Mouse (Mus musculus): ENCODE data around the gene Arglu1. TPM values are rescaled to one million over a fixed set of nuclear protein-coding genes. Genes with fewer than 3 reads are reported as not detected.

Gene Arglu1
- polyA plus RNA-seq, 2 experiments: 146 to 197 TPM

DNA sequence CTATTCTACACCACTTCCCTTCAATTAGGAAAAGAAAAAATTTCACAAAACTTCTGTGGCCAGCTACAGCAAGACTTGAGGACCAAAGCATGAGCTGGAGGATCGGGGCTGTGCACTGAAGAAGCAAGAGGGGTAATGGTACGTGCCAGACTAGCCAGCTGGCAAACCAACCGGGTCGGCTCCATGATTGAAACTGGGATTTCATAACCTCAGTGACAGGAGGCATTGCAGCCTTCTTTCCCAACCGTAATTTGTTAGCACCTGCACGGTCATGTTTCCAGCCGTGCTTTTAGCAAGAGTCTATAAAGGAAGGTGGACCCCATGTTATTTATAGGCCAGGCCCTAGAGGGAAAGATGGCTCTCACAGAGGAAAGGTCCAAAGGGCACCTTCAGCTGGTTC is 41.6 kb downstream of the Arglu1 start:
- Histone ChIP-seq H3K4me1 (ENCODE audit: control insufficient read depth, insufficient read depth, low read length) (peaks cover 67% of the 10 kb centered on the region), H3K27me3 (ENCODE audit: control insufficient read depth, insufficient read depth, low read length) (no peaks in the 10 kb centered on the region), H3K4me2 (replicated peaks; ENCODE audit: low read depth, low read length, severe bottlenecking) (no peak overlapping the region), H3K4me3 (replicated peaks; ENCODE audit: low read length) (no peak overlapping the region), H3K9me3 (ENCODE audit: control insufficient read depth, low read length) (no peaks in the 10 kb centered on the region), H3K36me3 (ENCODE audit: control insufficient read depth, insufficient read depth, low read length) (peaks cover 18% of the 10 kb centered on the region), H3K9ac (ENCODE audit: low read depth, low read length, severe bottlenecking) (no peak overlapping the region), H3K27ac (replicated peaks; ENCODE audit: low read depth, low read length) (no peak overlapping the region)
- no peak for DNase-seq (ENCODE audit: low spot score)
- no peak for TF ChIP-seq POLR2A (IDR thresholded peaks at IDR 0.05; ENCODE audit: borderline replicate concordance, extremely low read depth, insufficient read depth, insufficient read length)
- 52% methylated on average over 7 of the region's 7 CpGs for WGBS
- ATAC-seq (ENCODE audit: low FRiP score, low read depth): no peak

DNA sequence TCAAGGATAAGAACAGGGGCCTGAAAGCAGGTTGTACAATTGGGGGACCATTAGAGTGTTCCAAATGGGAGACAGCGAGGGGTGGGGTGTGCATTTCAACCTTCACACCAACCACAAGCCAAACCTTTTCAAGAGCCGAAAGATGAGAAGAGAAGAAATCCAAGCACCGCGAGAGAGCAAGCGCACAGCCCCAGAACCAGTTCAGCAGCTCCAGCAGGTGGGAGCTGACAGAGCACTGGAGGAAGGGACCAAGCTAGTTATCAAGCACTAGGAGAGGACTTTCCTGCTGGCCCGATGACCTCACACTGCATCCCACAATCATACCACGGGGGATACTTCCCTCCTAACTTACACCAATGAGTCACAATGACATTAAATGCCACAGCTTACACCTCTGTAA is 42.5 kb downstream of the Arglu1 start:
- Histone ChIP-seq H3K4me2 (replicated peaks; ENCODE audit: low read depth, low read length, severe bottlenecking) (no peak overlapping the region), H3K4me3 (replicated peaks; ENCODE audit: low read length) (no peak overlapping the region), H3K27ac (replicated peaks; ENCODE audit: low read depth, low read length) (no peak overlapping the region), H3K9ac (ENCODE audit: low read depth, low read length, severe bottlenecking) (no peak overlapping the region), H3K27me3 (ENCODE audit: control insufficient read depth, insufficient read depth, low read length) (no peaks in the 10 kb centered on the region), H3K4me1 (ENCODE audit: control insufficient read depth, insufficient read depth, low read length) (peaks cover 58% of the 10 kb centered on the region), H3K9me3 (ENCODE audit: control insufficient read depth, low read length) (no peaks in the 10 kb centered on the region), H3K36me3 (ENCODE audit: control insufficient read depth, insufficient read depth, low read length) (peaks cover 18% of the 10 kb centered on the region)
- DNase-seq (ENCODE audit: low spot score) (peak; percentile 31), ATAC-seq (ENCODE audit: low FRiP score, low read depth) (no peak)
- no peak for TF ChIP-seq POLR2A (IDR thresholded peaks at IDR 0.05; ENCODE audit: borderline replicate concordance, extremely low read depth, insufficient read depth, insufficient read length)
- WGBS: 59% methylated on average over 7 of the region's 7 CpGs

DNA sequence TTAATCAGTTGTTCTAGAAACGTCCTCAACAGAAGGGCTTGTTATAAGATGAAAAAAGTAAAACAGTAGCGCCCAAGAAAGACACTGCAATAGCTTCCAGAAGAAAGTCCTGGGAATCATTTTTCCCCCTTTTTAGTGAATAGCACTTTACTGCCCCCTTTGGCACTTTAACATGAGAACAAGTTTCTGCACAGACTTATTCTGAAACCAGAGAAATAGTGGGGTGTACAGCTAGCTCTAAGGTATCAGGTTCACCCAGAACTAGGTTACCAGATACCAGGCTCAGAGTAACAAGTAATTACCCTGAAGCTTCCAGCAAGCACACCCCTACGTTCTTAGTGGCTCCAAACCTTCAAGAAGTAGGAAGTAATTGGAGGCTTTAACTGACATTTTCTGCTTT is 43.0 kb downstream of the Arglu1 start:
- Histone ChIP-seq H3K9me3 (ENCODE audit: control insufficient read depth, low read length) (no peaks in the 10 kb centered on the region), H3K4me2 (replicated peaks; ENCODE audit: low read depth, low read length, severe bottlenecking) (no peak overlapping the region), H3K27ac (replicated peaks; ENCODE audit: low read depth, low read length) (no peak overlapping the region), H3K36me3 (ENCODE audit: control insufficient read depth, insufficient read depth, low read length) (peaks cover 15% of the 10 kb centered on the region), H3K9ac (ENCODE audit: low read depth, low read length, severe bottlenecking) (no peak overlapping the region), H3K4me1 (ENCODE audit: control insufficient read depth, insufficient read depth, low read length) (peaks cover 54% of the 10 kb centered on the region), H3K4me3 (replicated peaks; ENCODE audit: low read length) (no peak overlapping the region), H3K27me3 (ENCODE audit: control insufficient read depth, insufficient read depth, low read length) (no peaks in the 10 kb centered on the region)
- DNase-seq (ENCODE audit: low spot score) (peak; percentile 72), ATAC-seq (ENCODE audit: low FRiP score, low read depth) (no peak)
- WGBS: 36% methylated on average over 3 of the region's 3 CpGs
- no peak for TF ChIP-seq POLR2A (IDR thresholded peaks at IDR 0.05; ENCODE audit: borderline replicate concordance, extremely low read depth, insufficient read depth, insufficient read length)

GRCm38 (mm10) chr8:8644160-8644915 is 46.0 kb downstream of the Arglu1 start:
- WGBS: 68% methylated on average over 11 of the region's 11 CpGs
- DNase-seq (ENCODE audit: low spot score) (no peak), ATAC-seq (ENCODE audit: low FRiP score, low read depth) (no peak)
- Histone ChIP-seq H3K36me3 (ENCODE audit: control insufficient read depth, insufficient read depth, low read length) (peaks cover 11% of the 10 kb centered on the region), H3K4me3 (replicated peaks; ENCODE audit: low read length) (no peak overlapping the region), H3K9me3 (ENCODE audit: control insufficient read depth, low read length) (no peaks in the 10 kb centered on the region), H3K27me3 (ENCODE audit: control insufficient read depth, insufficient read depth, low read length) (no peaks in the 10 kb centered on the region), H3K4me2 (replicated peaks; ENCODE audit: low read depth, low read length, severe bottlenecking) (no peak overlapping the region), H3K27ac (replicated peaks; ENCODE audit: low read depth, low read length) (no peak overlapping the region), H3K4me1 (ENCODE audit: control insufficient read depth, insufficient read depth, low read length) (peaks cover 29% of the 10 kb centered on the region), H3K9ac (ENCODE audit: low read depth, low read length, severe bottlenecking) (no peak overlapping the region)
- TF ChIP-seq POLR2A (IDR thresholded peaks at IDR 0.05; ENCODE audit: borderline replicate concordance, extremely low read depth, insufficient read depth, insufficient read length): no peak

GRCm38 (mm10) chr8:8640264-8640588 is 50.1 kb downstream of the Arglu1 start:
- ATAC-seq (ENCODE audit: low FRiP score, low read depth) (no peak), DNase-seq (ENCODE audit: low spot score) (no peak)
- TF ChIP-seq POLR2A (IDR thresholded peaks at IDR 0.05; ENCODE audit: borderline replicate concordance, extremely low read depth, insufficient read depth, insufficient read length): no peak
- Histone ChIP-seq H3K4me2 (replicated peaks; ENCODE audit: low read depth, low read length, severe bottlenecking) (no peak overlapping the region), H3K4me3 (replicated peaks; ENCODE audit: low read length) (no peak overlapping the region), H3K9me3 (ENCODE audit: control insufficient read depth, low read length) (no peaks in the 10 kb centered on the region), H3K36me3 (ENCODE audit: control insufficient read depth, insufficient read depth, low read length) (peaks cover 32% of the 10 kb centered on the region), H3K27me3 (ENCODE audit: control insufficient read depth, insufficient read depth, low read length) (no peaks in the 10 kb centered on the region), H3K4me1 (ENCODE audit: control insufficient read depth, insufficient read depth, low read length) (no peaks in the 10 kb centered on the region), H3K27ac (replicated peaks; ENCODE audit: low read depth, low read length) (no peak overlapping the region), H3K9ac (ENCODE audit: low read depth, low read length, severe bottlenecking) (no peak overlapping the region)
- WGBS: 19% methylated on average over 4 of the region's 4 CpGs

Measured in limb, embryonic 14.5 days (tissue).